Mouse (Mus musculus) heart, adult 2 months (tissue): ENCODE measurements at regions not wholly inside any gene's neighbourhood (a gene's known extent, or its start where the extent isn't known, plus 50 kb on each side); places are given as distances from the start of the nearest gene placed in this dataset.

Experiments
- DNase-seq, 2 experiments: peaks; one replicate each; pipeline ENCODE4 v3.0.0; 2021
- H3K27ac ChIP-seq: fragments of 200-600 bp; 2 replicates; pipeline ENCODE4 v1.8.1; 2022
- H3K27me3 ChIP-seq: fragments of 200-500 bp; 2 replicates; pipeline ENCODE4 v1.6.1; 2012; ENCODE audit warnings: mild to moderate bottlenecking, low read length, inconsistent platforms, mixed read lengths; ENCODE audit not compliant: control insufficient read depth, insufficient read depth
- H3K36me3 ChIP-seq: fragments of 200-500 bp; 2 replicates; pipeline ENCODE4 v1.6.1; 2012; ENCODE audit warnings: low read length, inconsistent platforms; ENCODE audit not compliant: control insufficient read depth, insufficient read depth
- H3K4me1 ChIP-seq: fragments of 200-500 bp; 2 replicates; pipeline ENCODE4 v1.6.1; 2011; ENCODE audit warnings: low read length; ENCODE audit not compliant: control insufficient read depth, insufficient read depth
- H3K4me3 ChIP-seq: fragments of 200-600 bp; 2 replicates; pipeline ENCODE4 v1.8.1; 2022
- H3K79me2 ChIP-seq: fragments of 200-500 bp; replicated peaks from 2 replicates; pipeline ENCODE4 v1.6.1; 2012; ENCODE audit warnings: mild to moderate bottlenecking, inconsistent platforms, low read length, moderate library complexity, mixed read lengths; ENCODE audit not compliant: control insufficient read depth, insufficient read depth
- H3K9ac ChIP-seq: fragments of 200-500 bp; 2 replicates; pipeline ENCODE4 v1.6.1; 2012; ENCODE audit warnings: low read depth, mild to moderate bottlenecking, control low read depth, inconsistent platforms, low read length, mixed read lengths
- CTCF ChIP-seq: fragments of 200-600 bp; IDR thresholded peaks from 2 replicates; pipeline ENCODE4 v1.8.1; 2022; ENCODE audit warnings: antibody characterized with exemption, mild to moderate bottlenecking, moderate library complexity
- EP300 ChIP-seq: fragments of 200-500 bp; IDR thresholded peaks from 2 replicates; pipeline ENCODE4 v1.6.1; 2011; ENCODE audit warnings: low read depth, low read length, control low read depth; ENCODE audit not compliant: insufficient read depth
- POLR2A ChIP-seq: fragments of 200-500 bp; IDR thresholded peaks from 2 replicates; pipeline ENCODE4 v1.6.1; 2011; ENCODE audit warnings: mild to moderate bottlenecking, low read depth, low read length, control low read depth; ENCODE audit not compliant: insufficient read depth
- WGBS: fragments of 180-500 bp; shearing (Covaris S2); methylation state at CpG from one replicate; pipeline ENCODE4 v1.1.7; 2018; 5-methylcytosine and 5-hydroxymethylcytosine counted together
- intact Hi-C: fragments of 180-260 bp; cut with DNase I; formaldehyde crosslinking; loops from one replicate; pipeline ENCODE4 v1.15.1; 2025

GRCm38 (mm10) chr17:63761058-63761457 is 101.8 kb upstream of the Fer start:
- Histone ChIP-seq H3K27me3 (no peaks in the 10 kb centered on the region), H3K36me3 (no peaks in the 10 kb centered on the region), H3K79me2 (no peaks in the 10 kb centered on the region), H3K4me1 (no peaks in the 10 kb centered on the region), H3K4me3 (no peak overlapping the region), H3K27ac (no peak overlapping the region), H3K9ac (no peak overlapping the region)
- TF ChIP-seq EP300 (no peak), CTCF (no peak), POLR2A (no peak)
- WGBS: 79% methylated on average over 5 of the region's 5 CpGs
- intact Hi-C loops: no loop called here
- DNase-seq: no peak

- Histone ChIP-seq H3K79me2 (no peaks in the 10 kb centered on the region), H3K27ac (no peak overlapping the region), H3K4me3 (no peak overlapping the region), H3K4me1 (no peaks in the 10 kb centered on the region), H3K27me3 (no peaks in the 10 kb centered on the region), H3K9ac (no peak overlapping the region), H3K36me3 (no peaks in the 10 kb centered on the region)
- intact Hi-C loops: no loop called here
- no peak for DNase-seq
- WGBS: 62% methylated on average over 6 of the region's 6 CpGs
- no peak for TF ChIP-seq CTCF
- no peak for TF ChIP-seq EP300
- TF ChIP-seq POLR2A: no peak
These were observed 91.8 kb upstream of the Fer start for GRCm38 (mm10) chr17:63771111-63771510.

GRCm38 (mm10) chr17:63784381-63785116 is 78.3 kb upstream of the Fer start:
- no peak overlapping the region for H3K27ac ChIP-seq
- no peak overlapping the region for H3K9ac ChIP-seq
- H3K4me1 ChIP-seq: no peaks in the 10 kb centered on the region
- WGBS: 89% methylated on average over 19 of the region's 19 CpGs
- intact Hi-C loops: no loop called here
- no peaks in the 10 kb centered on the region for H3K27me3 ChIP-seq
- H3K4me3 ChIP-seq: no peak overlapping the region
- no peaks in the 10 kb centered on the region for H3K36me3 ChIP-seq
- H3K79me2 ChIP-seq: no peaks in the 10 kb centered on the region
- no peak for DNase-seq
- TF ChIP-seq CTCF (no peak), EP300 (no peak), POLR2A (no peak)

GRCm38 (mm10) chr17:63786444-63786843 is 76.4 kb upstream of the Fer start:
- Histone ChIP-seq H3K9ac (no peak overlapping the region), H3K79me2 (no peaks in the 10 kb centered on the region), H3K4me3 (no peak overlapping the region), H3K27me3 (no peaks in the 10 kb centered on the region), H3K27ac (no peak overlapping the region), H3K4me1 (no peaks in the 10 kb centered on the region), H3K36me3 (no peaks in the 10 kb centered on the region)
- intact Hi-C loops: no loop called here
- TF ChIP-seq POLR2A: no peak
- TF ChIP-seq EP300: no peak
- no peak for TF ChIP-seq CTCF
- WGBS: 66% methylated on average over 11 of the region's 11 CpGs
- no peak for DNase-seq

- Histone ChIP-seq H3K4me1 (no peaks in the 10 kb centered on the region), H3K36me3 (no peaks in the 10 kb centered on the region), H3K4me3 (no peak overlapping the region), H3K27me3 (no peaks in the 10 kb centered on the region), H3K9ac (no peak overlapping the region), H3K27ac (no peak overlapping the region), H3K79me2 (no peaks in the 10 kb centered on the region)
- 79% methylated on average over 6 of the region's 6 CpGs for WGBS
- TF ChIP-seq POLR2A: no peak
- DNase-seq: no peak
- intact Hi-C loops: no loop called here
These were observed 68.5 kb upstream of the Fer start for GRCm38 (mm10) chr17:63794352-63794751.

GRCm38 (mm10) chr17:63798381-63798780 is 64.5 kb upstream of the Fer start:
- intact Hi-C loops: no loop called here
- Histone ChIP-seq H3K4me1 (no peaks in the 10 kb centered on the region), H3K4me3 (no peak overlapping the region), H3K27me3 (no peaks in the 10 kb centered on the region), H3K27ac (no peak overlapping the region), H3K36me3 (no peaks in the 10 kb centered on the region), H3K79me2 (no peaks in the 10 kb centered on the region), H3K9ac (no peak overlapping the region)
- DNase-seq: no peak
- 92% methylated on average over 6 of the region's 6 CpGs for WGBS
- TF ChIP-seq EP300: no peak
